Comparison of ENCODE assay signal across 22 mouse cellular contexts in genomic region chr4:57224776-57225175, GRCm38 (mm10).
DNase-seq lines count a peak whose midpoint lies in the region; TF ChIP-seq lines count a peak whose summit lies in the region.
"Had no signal": no experiment of that assay in that cellular context is flagged by ENCODE, and none has a peak within 500 bp of the region (broad histone marks: within the 10 kb centered on the region; RNA-seq: fewer than 3 reads in every experiment).

No protein-coding gene starts in this region.

- intact Hi-C loops in gastrocnemius, adult 2 months (cut with DNase I) = no loop called here

- no peak overlapping the region for H3K27ac ChIP-seq in gastrocnemius, adult 2 months
- H3K27ac ChIP-seq in layer of hippocampus, adult 2 months = no peak overlapping the region
- H3K27ac ChIP-seq: embryonic facial prominence, embryonic 15.5 days; limb, embryonic 15.5 days; liver, embryonic 15.5 days; midbrain, embryonic 13.5 days had no signal

- H3K4me3 ChIP-seq in gastrocnemius, adult 2 months = no peak overlapping the region
- no peak overlapping the region for H3K4me3 ChIP-seq in layer of hippocampus, adult 2 months
- H3K4me3 ChIP-seq: embryonic facial prominence, embryonic 15.5 days; heart, embryonic 12.5 days; limb, embryonic 15.5 days; liver, embryonic 15.5 days; midbrain, embryonic 13.5 days had no signal

- no peak for DNase-seq in gastrocnemius, adult 2 months
- DNase-seq in gastrocnemius, adult 8-10 months (ENCODE audit: low spot score in 2 of 2) = no peak
- DNase-seq in layer of hippocampus, adult 2 months (ENCODE audit: low spot score in 2 of 2) = no peak
- no peak for DNase-seq in layer of hippocampus, adult 18-20 months (ENCODE audit: low spot score in 2 of 2)
- DNase-seq in 416B (ENCODE audit: low read depth) = peak; percentile 8
- peak; percentile 47 for DNase-seq in R1 (ENCODE audit: low read depth, low spot score)
- DNase-seq in cerebellum, adult 9-11 months = no peak
- DNase-seq: adrenal gland, postnatal 36 days; cerebellum, adult 9-10 months; gastrocnemius, postnatal 10 days; heart, postnatal 10 days; kidney, adult 9 months; kidney, postnatal 36 days; left cerebral cortex, postnatal 4 days; lung, postnatal 14 days; retina, postnatal 1 day; thymus, postnatal 25 days had no signal

- TF ChIP-seq CTCF in gastrocnemius, adult 2 months (IDR thresholded peaks at IDR 0.05) = peak; percentile 43
- peak; percentile 51 for TF ChIP-seq CTCF in layer of hippocampus, adult 2 months (conservative IDR thresholded peaks at IDR 0.05)

Comparison
In these comparisons a context has a peak if more than half of its experiments do, and no peak if none do; other contexts are left out.
1. DNase-seq: peak in 416B (single experiment) and R1 (single experiment); none in gastrocnemius, adult 2 months (single experiment), gastrocnemius, adult 8-10 months (0 of 2), layer of hippocampus, adult 2 months (0 of 2), layer of hippocampus, adult 18-20 months (0 of 2) and cerebellum, adult 9-11 months (single experiment).